Mouse (Mus musculus): ENCODE measurements at regions not wholly inside any gene's neighbourhood (a gene's known extent, or its start where the extent isn't known, plus 50 kb on each side); places are given as distances from the start of the nearest gene placed in this dataset.

DNA sequence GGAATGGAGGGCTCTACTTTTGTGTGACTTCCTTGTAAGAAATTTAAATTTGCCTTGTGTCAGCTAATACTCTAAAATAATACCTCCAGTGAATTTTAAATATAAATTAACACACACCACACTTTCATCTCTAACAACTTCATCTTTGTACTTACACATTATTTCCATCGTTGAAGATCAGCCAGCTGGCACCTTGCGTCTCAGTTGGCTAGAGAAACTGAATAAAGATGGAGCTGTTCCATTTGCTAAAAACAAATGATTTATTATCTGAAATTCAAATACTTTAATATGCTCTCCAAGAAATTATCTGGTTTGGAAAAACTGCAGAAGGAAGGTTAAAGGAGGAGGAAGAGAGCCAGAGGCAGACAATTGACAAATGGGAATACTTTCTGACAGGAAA, 122.0 kb upstream of the Gm11096 start:
- Histone ChIP-seq H3K27me3 (ENCODE audit: control insufficient read depth, insufficient read depth, low read length) (no peaks in the 10 kb centered on the region), H3K4me1 (replicated peaks; ENCODE audit: control insufficient read depth, insufficient read depth, low read length) (no peaks in the 10 kb centered on the region), H3K27ac (ENCODE audit: control insufficient read depth, insufficient read depth, low read length) (no peak overlapping the region), H3K36me3 (ENCODE audit: control insufficient read depth, insufficient read depth, low read length) (no peaks in the 10 kb centered on the region), H3K4me3 (ENCODE audit: control insufficient read depth, insufficient read depth, low read length) (no peak overlapping the region)
- TF ChIP-seq CTCF (IDR thresholded peaks at IDR 0.05; ENCODE audit: borderline replicate concordance, control insufficient read depth, extremely low read depth, insufficient read depth, low read length, poor library complexity) (no peak), POLR2A (IDR thresholded peaks at IDR 0.05; ENCODE audit: control insufficient read depth, extremely low read depth, insufficient read depth, low read length, poor library complexity) (no peak)
- WGBS = 95% methylated on average over 2 of the region's 2 CpGs
- DNase-seq = no peak

DNA sequence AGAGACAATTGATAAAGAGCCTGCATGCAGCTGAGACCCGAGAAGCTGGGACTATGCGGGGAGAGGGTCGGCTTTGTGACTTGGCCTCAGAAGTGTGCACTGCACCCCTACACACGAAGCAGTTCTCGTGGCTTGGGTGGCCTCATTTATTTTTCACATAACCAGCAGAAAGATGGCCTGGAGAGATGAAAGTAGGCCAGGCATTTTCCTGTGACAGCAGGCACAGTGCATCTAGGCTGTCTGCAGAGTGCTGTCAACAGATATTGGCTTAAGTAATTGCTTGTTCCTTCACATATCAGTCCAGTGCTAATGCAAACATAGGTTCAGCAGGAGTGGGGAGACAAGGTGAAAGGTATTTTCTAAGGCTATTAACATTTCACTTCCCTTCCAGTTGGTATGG, 124.9 kb upstream of the Gm11096 start:
- Histone ChIP-seq H3K4me1 (replicated peaks; ENCODE audit: control insufficient read depth, insufficient read depth, low read length) (no peaks in the 10 kb centered on the region), H3K27ac (ENCODE audit: control insufficient read depth, insufficient read depth, low read length) (no peak overlapping the region), H3K4me3 (ENCODE audit: control insufficient read depth, insufficient read depth, low read length) (no peak overlapping the region), H3K27me3 (ENCODE audit: control insufficient read depth, insufficient read depth, low read length) (no peaks in the 10 kb centered on the region), H3K36me3 (ENCODE audit: control insufficient read depth, insufficient read depth, low read length) (no peaks in the 10 kb centered on the region)
- WGBS = 93% methylated on average over 5 of the region's 5 CpGs
- TF ChIP-seq POLR2A (IDR thresholded peaks at IDR 0.05; ENCODE audit: control insufficient read depth, extremely low read depth, insufficient read depth, low read length, poor library complexity) (no peak), CTCF (IDR thresholded peaks at IDR 0.05; ENCODE audit: borderline replicate concordance, control insufficient read depth, extremely low read depth, insufficient read depth, low read length, poor library complexity) (no peak)
- DNase-seq = no peak

DNA sequence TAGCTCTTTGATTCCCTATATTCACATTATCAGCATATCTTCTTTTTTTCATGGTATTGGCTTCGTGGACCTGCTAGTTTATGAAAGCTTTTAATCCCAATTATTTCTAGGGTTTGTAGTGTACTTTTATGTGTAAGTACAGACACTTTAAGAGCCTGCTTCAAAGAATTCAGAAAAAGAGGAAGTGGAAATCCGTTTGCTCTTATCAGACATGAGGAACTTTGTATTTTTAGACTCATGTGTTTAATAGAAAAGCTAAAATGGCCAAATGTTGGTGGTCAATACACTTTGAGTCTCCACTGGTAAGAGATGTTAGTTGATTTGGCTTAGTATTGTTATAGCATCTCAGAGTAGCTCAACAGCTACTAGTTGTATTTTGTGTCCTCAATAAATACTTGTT, 135.7 kb upstream of the Gm11096 start:
- TF ChIP-seq POLR2A (IDR thresholded peaks at IDR 0.05; ENCODE audit: control insufficient read depth, extremely low read depth, insufficient read depth, low read length, poor library complexity) = no peak
- TF ChIP-seq CTCF (IDR thresholded peaks at IDR 0.05; ENCODE audit: borderline replicate concordance, control insufficient read depth, extremely low read depth, insufficient read depth, low read length, poor library complexity) = no peak
- WGBS = 13% methylated on average over 2 of the region's 2 CpGs
- DNase-seq = no peak
- H3K4me1 ChIP-seq (replicated peaks; ENCODE audit: control insufficient read depth, insufficient read depth, low read length) = no peaks in the 10 kb centered on the region
- H3K36me3 ChIP-seq (ENCODE audit: control insufficient read depth, insufficient read depth, low read length) = no peaks in the 10 kb centered on the region
- H3K27ac ChIP-seq (ENCODE audit: control insufficient read depth, insufficient read depth, low read length) = no peak overlapping the region
- no peak overlapping the region for H3K4me3 ChIP-seq (ENCODE audit: control insufficient read depth, insufficient read depth, low read length)
- no peaks in the 10 kb centered on the region for H3K27me3 ChIP-seq (ENCODE audit: control insufficient read depth, insufficient read depth, low read length)

DNA sequence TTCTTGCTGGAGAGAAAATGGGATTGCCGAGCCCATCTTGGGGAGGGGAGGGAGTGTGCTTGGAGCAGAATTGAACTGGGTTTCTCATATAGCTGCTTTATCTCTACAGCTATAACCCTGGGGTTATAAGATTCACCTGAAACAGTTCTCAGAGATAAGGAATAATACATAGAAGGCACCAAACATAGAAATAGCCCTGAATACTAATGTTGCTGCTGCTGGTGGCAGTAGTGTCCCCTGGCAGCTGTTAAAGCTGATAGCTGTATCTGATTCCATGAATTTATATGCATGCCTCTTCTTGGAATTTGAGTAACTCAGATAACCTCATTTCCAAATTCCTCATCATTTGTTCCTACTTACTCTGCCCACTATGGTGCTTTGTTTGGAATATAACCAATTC, 137.0 kb upstream of the Gm11096 start:
- Histone ChIP-seq H3K36me3 (ENCODE audit: control insufficient read depth, insufficient read depth, low read length) (no peaks in the 10 kb centered on the region), H3K4me1 (replicated peaks; ENCODE audit: control insufficient read depth, insufficient read depth, low read length) (no peaks in the 10 kb centered on the region), H3K27ac (ENCODE audit: control insufficient read depth, insufficient read depth, low read length) (no peak overlapping the region), H3K4me3 (ENCODE audit: control insufficient read depth, insufficient read depth, low read length) (no peak overlapping the region), H3K27me3 (ENCODE audit: control insufficient read depth, insufficient read depth, low read length) (no peaks in the 10 kb centered on the region)
- WGBS = 97% methylated on average over 1 of the region's 1 CpGs
- TF ChIP-seq CTCF (IDR thresholded peaks at IDR 0.05; ENCODE audit: borderline replicate concordance, control insufficient read depth, extremely low read depth, insufficient read depth, low read length, poor library complexity) (no peak), POLR2A (IDR thresholded peaks at IDR 0.05; ENCODE audit: control insufficient read depth, extremely low read depth, insufficient read depth, low read length, poor library complexity) (no peak)
- no peak for DNase-seq

DNA sequence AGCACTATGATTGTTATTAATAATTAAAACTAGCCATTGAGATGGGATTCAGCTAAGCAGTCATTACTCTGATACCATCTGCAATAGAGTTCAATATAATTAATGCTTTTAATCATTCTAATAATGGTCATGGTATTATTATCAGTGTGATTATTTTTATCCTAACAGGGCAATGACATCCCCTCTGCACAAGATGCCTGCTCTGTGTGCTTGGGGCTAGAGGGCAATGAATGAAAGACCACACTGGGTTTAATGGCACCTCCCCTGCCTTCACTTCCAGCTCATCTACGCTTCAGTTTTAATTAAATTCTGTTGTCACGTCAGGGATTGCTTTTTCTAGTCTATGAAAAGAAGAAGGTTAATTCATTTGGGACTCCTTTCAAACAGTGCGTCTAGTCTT, 139.1 kb upstream of the Gm11096 start:
- Histone ChIP-seq H3K27me3 (ENCODE audit: control insufficient read depth, insufficient read depth, low read length) (no peaks in the 10 kb centered on the region), H3K4me3 (ENCODE audit: control insufficient read depth, insufficient read depth, low read length) (no peak overlapping the region), H3K4me1 (replicated peaks; ENCODE audit: control insufficient read depth, insufficient read depth, low read length) (no peaks in the 10 kb centered on the region), H3K36me3 (ENCODE audit: control insufficient read depth, insufficient read depth, low read length) (no peaks in the 10 kb centered on the region), H3K27ac (ENCODE audit: control insufficient read depth, insufficient read depth, low read length) (no peak overlapping the region)
- 96% methylated on average over 3 of the region's 3 CpGs for WGBS
- DNase-seq = no peak
- no peak for TF ChIP-seq CTCF (IDR thresholded peaks at IDR 0.05; ENCODE audit: borderline replicate concordance, control insufficient read depth, extremely low read depth, insufficient read depth, low read length, poor library complexity)
- no peak for TF ChIP-seq POLR2A (IDR thresholded peaks at IDR 0.05; ENCODE audit: control insufficient read depth, extremely low read depth, insufficient read depth, low read length, poor library complexity)

DNA sequence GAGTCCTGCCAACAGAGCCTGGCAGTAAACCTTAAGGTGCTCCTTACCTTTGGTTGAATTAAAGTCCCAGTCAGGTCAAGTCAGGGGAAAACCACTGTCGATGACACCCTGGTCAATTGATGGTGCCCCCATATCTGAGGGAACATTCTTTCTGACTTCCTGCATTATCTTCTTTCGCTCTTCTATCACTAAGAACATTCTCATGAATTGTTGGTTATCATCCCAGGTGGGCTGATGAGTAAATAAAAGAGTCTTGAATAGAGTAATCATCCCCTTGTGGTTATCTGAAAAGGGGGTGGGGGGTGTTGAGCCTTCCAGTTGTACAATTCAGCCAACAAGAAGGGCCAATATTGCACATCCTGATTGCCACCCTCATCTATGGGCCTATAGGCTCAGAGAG, 149.7 kb upstream of the Gm11096 start:
- no peaks in the 10 kb centered on the region for H3K27me3 ChIP-seq (ENCODE audit: control insufficient read depth, insufficient read depth, low read length)
- H3K4me3 ChIP-seq (ENCODE audit: control insufficient read depth, insufficient read depth, low read length) = no peak overlapping the region
- TF ChIP-seq POLR2A (IDR thresholded peaks at IDR 0.05; ENCODE audit: control insufficient read depth, extremely low read depth, insufficient read depth, low read length, poor library complexity) (no peak), CTCF (IDR thresholded peaks at IDR 0.05; ENCODE audit: borderline replicate concordance, control insufficient read depth, extremely low read depth, insufficient read depth, low read length, poor library complexity) (no peak)
- 94% methylated on average over 2 of the region's 2 CpGs for WGBS
- no peak overlapping the region for H3K27ac ChIP-seq (ENCODE audit: control insufficient read depth, insufficient read depth, low read length)
- DNase-seq = no peak
- H3K36me3 ChIP-seq (ENCODE audit: control insufficient read depth, insufficient read depth, low read length) = no peaks in the 10 kb centered on the region
- no peaks in the 10 kb centered on the region for H3K4me1 ChIP-seq (replicated peaks; ENCODE audit: control insufficient read depth, insufficient read depth, low read length)

DNA sequence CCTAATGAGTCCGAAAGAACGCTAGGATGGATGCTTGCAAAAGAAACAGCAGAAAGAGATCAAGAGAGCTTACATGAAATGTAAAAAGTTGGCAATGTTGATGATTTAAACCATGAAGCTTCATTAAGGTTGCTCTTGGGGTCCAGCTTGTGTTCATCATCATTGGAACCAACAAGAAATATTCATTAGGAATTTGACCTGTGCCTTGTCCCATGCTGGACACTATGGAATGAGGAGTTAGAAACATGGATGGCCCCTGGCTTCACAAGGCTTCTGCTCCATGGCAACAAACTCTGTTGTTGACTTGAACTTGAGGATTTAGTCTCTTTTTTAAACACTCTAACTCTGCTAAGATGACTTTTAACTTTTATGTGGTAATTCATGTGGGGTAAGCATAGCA, 159.0 kb upstream of the Gm11096 start:
- TF ChIP-seq POLR2A (IDR thresholded peaks at IDR 0.05; ENCODE audit: control insufficient read depth, extremely low read depth, insufficient read depth, low read length, poor library complexity) = no peak
- no peak overlapping the region for H3K27ac ChIP-seq (ENCODE audit: control insufficient read depth, insufficient read depth, low read length)
- no peak overlapping the region for H3K4me3 ChIP-seq (ENCODE audit: control insufficient read depth, insufficient read depth, low read length)
- no peaks in the 10 kb centered on the region for H3K4me1 ChIP-seq (replicated peaks; ENCODE audit: control insufficient read depth, insufficient read depth, low read length)
- H3K27me3 ChIP-seq (ENCODE audit: control insufficient read depth, insufficient read depth, low read length) = no peaks in the 10 kb centered on the region
- H3K36me3 ChIP-seq (ENCODE audit: control insufficient read depth, insufficient read depth, low read length) = no peaks in the 10 kb centered on the region
- no peak for DNase-seq
- WGBS = 97% methylated on average over 2 of the region's 2 CpGs

Data from thymus, adult 2 months (tissue).